Mouse (Mus musculus): Measurements from ENCODE around the gene Olfr1392. TPM values are rescaled to one million over a fixed set of nuclear protein-coding genes. Genes with fewer than 3 reads are reported as not detected.
"Not testable (repeated sequence)": the region's sequence is repeated elsewhere in the genome, so short reads cannot be mapped to it uniquely, and the experiment has no call there.

Olfr1392 gene
- not detected in 2 replicates for polyA plus RNA-seq (2012; rRNA removed)

DNA sequence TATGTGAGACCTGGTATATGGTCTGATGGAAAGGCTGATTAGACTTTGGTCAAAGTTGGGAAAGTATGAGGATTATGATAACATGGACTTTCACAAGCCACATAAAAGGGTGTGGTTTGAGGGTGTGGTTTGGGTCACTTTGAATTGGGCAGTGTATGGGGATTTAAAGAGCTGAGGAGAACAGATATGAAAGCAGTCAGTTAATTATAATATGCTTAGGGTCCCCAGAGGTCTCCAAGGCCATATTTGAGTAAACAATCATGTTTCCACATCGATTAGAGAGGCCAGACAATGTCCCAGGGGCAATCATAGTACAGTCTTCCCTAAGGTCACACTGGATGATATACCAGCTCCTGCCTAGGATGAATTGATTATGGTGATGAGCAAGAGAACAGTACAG, at the start of gene Olfr1392:
Gene Olfr1392 (plus strand): TSS at position 301 of the 400 bp plus-strand sequence.
- H3K4me3 ChIP-seq (ENCODE audit: extremely low read depth, insufficient read depth, insufficient read length); H3K36me3 ChIP-seq (ENCODE audit: control insufficient read depth, insufficient read depth, low read length); DNase-seq (ENCODE audit: low read depth in 1 of 2, low spot score in 2 of 2); H3K4me1 ChIP-seq (ENCODE audit: control insufficient read depth, insufficient read depth, insufficient read length); H3K27ac ChIP-seq (ENCODE audit: insufficient read depth, low read length); H3K27me3 ChIP-seq (ENCODE audit: control insufficient read depth, insufficient read depth, low read length): not testable (repeated sequence)
- 32% methylated on average over 1 of the region's 1 CpGs for WGBS

DNA sequence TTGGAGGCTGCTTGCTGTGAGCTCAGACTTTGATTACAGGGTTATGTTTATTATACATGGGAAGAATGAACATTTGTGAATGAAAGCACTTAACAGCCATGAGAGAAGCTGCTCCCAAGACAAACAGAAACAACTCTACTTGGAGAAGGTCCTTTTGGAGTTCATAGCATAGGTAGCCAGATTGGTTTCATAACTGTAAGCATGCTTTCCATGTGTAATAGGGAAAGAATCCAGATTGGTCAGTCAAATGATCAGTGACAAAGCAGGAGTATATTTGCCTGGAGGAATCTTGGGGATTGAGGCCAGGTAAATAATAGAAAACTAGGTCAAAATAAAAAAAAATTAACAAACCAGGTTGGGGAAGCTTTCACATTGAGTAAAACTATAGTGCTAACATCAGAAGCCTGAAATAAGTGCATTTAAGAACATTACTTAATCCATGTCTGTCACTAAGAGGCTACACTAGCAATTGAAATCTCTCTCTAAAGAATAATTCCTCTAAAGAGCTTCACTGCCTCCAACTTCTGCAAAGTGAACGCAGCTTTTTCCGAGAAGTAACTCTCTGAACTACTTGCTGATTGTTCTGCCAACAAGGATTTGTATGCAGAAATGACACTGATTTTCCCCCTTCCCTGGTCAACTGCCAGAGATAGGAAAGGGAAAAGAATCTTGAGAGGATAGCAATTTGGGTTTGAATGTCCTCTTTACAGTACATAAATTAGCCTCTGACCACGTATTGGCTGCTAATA, 49.4 kb upstream of the Olfr1392 start:
- DNase-seq (ENCODE audit: low read depth in 1 of 2, low spot score in 2 of 2), result no peak
- H3K4me1 ChIP-seq (ENCODE audit: control insufficient read depth, insufficient read depth, insufficient read length), result 0 out of 2 replicates have a peak, but pooled peaks cover 3% of the 10 kb centered on the region
- TF ChIP-seq POLR2A (IDR thresholded peaks at IDR 0.05; ENCODE audit: low read depth, low read length) (no peak), CTCF (IDR thresholded peaks at IDR 0.05; ENCODE audit: extremely low read depth, insufficient read depth, insufficient read length, insufficient replicate concordance) (no peak)
- no peak overlapping the region for H3K4me3 ChIP-seq (ENCODE audit: extremely low read depth, insufficient read depth, insufficient read length)
- H3K36me3 ChIP-seq (ENCODE audit: control insufficient read depth, insufficient read depth, low read length), result no peaks in the 10 kb centered on the region
- no peaks in the 10 kb centered on the region for H3K27me3 ChIP-seq (ENCODE audit: control insufficient read depth, insufficient read depth, low read length)
- 48% methylated on average over 3 of the region's 3 CpGs for WGBS
- H3K27ac ChIP-seq (ENCODE audit: insufficient read depth, low read length), result no peak overlapping the region

DNA sequence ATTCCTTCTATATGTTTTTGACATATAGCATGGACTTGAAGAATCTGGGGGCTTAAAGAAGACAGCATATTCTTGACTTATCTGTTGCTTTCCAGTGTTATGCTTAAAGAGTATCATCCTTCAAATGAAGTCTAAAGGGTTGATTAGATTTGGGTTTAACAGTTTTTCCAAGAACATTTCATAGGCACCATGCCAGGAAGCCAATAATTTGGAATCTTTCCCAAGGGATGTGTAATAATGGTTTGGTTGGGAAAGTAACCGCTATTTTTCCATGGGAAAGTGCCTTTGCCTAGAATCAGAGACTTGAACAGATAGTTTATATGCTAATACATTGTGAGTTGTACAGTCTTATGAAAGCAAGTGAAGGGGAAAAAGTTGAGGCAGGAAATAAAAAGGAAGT, 48.2 kb upstream of the Olfr1392 start:
- H3K4me1 ChIP-seq (ENCODE audit: control insufficient read depth, insufficient read depth, insufficient read length), result peaks cover 6% of the 10 kb centered on the region; the same call in 1 of the 2 replicates
- H3K27me3 ChIP-seq (ENCODE audit: control insufficient read depth, insufficient read depth, low read length), result no peaks in the 10 kb centered on the region
- H3K4me3 ChIP-seq (ENCODE audit: extremely low read depth, insufficient read depth, insufficient read length), result no peak overlapping the region
- no peak for DNase-seq (ENCODE audit: low read depth in 1 of 2, low spot score in 2 of 2)
- H3K36me3 ChIP-seq (ENCODE audit: control insufficient read depth, insufficient read depth, low read length), result no peaks in the 10 kb centered on the region
- H3K27ac ChIP-seq (ENCODE audit: insufficient read depth, low read length), result no peak overlapping the region; the same call in 1 of the 2 replicates
- TF ChIP-seq CTCF (IDR thresholded peaks at IDR 0.05; ENCODE audit: extremely low read depth, insufficient read depth, insufficient read length, insufficient replicate concordance) (no peak), POLR2A (IDR thresholded peaks at IDR 0.05; ENCODE audit: low read depth, low read length) (no peak)
- 91% methylated on average over 1 of the region's 1 CpGs for WGBS

DNA sequence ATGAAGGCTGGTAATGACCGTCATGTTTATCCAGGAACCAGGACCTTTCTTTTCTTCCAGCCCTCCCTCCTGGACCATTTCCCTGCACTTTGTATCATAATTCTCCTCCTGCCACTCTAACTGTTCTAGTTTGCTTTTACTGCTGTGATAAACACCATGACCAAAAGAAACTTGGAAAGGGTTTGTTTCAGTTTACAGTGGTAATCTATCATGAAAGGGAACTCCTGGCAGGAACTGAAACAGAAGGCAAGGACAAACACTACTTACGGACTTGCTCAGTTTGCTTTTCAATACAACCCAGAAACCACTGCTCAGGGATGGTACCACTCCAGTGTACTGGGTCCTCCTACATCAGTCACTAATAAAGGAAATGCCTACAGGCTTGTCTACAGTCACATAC, 47.5 kb upstream of the Olfr1392 start:
- WGBS, result 39% methylated on average over 2 of the region's 2 CpGs
- no peak for DNase-seq (ENCODE audit: low read depth in 1 of 2, low spot score in 2 of 2)
- H3K4me1 ChIP-seq (ENCODE audit: control insufficient read depth, insufficient read depth, insufficient read length), result peaks cover 9% of the 10 kb centered on the region; the same call in 1 of the 2 replicates
- no peaks in the 10 kb centered on the region for H3K36me3 ChIP-seq (ENCODE audit: control insufficient read depth, insufficient read depth, low read length)
- H3K4me3 ChIP-seq (ENCODE audit: extremely low read depth, insufficient read depth, insufficient read length), result no peak overlapping the region
- H3K27ac ChIP-seq (ENCODE audit: insufficient read depth, low read length), result peak overlapping the region; percentile 62; the same call in 1 of the 2 replicates
- H3K27me3 ChIP-seq (ENCODE audit: control insufficient read depth, insufficient read depth, low read length), result no peaks in the 10 kb centered on the region
- no peak for TF ChIP-seq POLR2A (IDR thresholded peaks at IDR 0.05; ENCODE audit: low read depth, low read length)
- TF ChIP-seq CTCF (IDR thresholded peaks at IDR 0.05; ENCODE audit: extremely low read depth, insufficient read depth, insufficient read length, insufficient replicate concordance), result no peak

DNA sequence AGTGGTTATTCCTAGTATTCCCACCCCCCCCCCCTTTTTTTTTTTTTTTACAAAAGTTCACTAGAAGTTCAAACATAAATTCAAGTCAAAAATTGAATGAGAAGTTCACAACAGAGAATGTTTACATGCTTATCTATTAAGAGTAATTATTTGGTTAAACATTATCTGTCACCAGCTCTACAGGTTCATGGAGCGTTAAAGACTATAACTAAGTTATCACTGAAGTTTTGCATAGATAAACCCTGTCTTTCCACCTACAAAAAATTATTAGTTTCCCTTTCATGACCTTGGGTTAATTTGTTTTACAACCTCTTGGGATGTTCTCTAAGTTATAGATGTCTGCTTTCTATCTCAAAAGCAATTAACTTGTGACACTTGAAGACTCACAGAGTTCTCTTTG, 44.8 kb upstream of the Olfr1392 start:
- no peak for TF ChIP-seq CTCF (IDR thresholded peaks at IDR 0.05; ENCODE audit: extremely low read depth, insufficient read depth, insufficient read length, insufficient replicate concordance)
- no peak for TF ChIP-seq POLR2A (IDR thresholded peaks at IDR 0.05; ENCODE audit: low read depth, low read length)
- peaks cover 12% of the 10 kb centered on the region for H3K4me1 ChIP-seq (ENCODE audit: control insufficient read depth, insufficient read depth, insufficient read length)
- 73% methylated on average over 1 of the region's 1 CpGs for WGBS

DNA sequence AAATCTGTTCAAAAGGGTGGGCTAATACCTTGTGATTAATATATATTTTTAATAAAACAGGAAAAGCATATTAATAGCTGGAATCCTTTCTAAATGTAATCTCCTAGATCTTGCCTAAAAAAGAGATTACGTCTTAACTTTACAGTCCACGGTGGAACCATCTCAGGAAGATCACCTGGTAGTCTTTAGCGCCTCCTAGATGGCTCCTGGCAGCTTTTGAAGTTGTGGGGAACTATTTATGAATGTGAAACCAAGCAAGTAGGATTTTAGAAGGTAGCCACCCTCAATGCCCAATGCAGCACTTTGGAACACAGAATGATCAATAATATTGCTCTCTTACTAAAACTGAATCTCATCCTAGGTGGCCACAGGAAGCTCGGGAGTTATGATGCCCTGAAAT, 44.2 kb upstream of the Olfr1392 start:
- no peak overlapping the region; the same call in 1 of the 2 replicates for H3K27ac ChIP-seq (ENCODE audit: insufficient read depth, low read length)
- H3K27me3 ChIP-seq (ENCODE audit: control insufficient read depth, insufficient read depth, low read length), result no peaks in the 10 kb centered on the region
- H3K4me3 ChIP-seq (ENCODE audit: extremely low read depth, insufficient read depth, insufficient read length), result no peak overlapping the region
- 28% methylated on average over 4 of the region's 4 CpGs for WGBS
- H3K36me3 ChIP-seq (ENCODE audit: control insufficient read depth, insufficient read depth, low read length), result no peaks in the 10 kb centered on the region
- DNase-seq (ENCODE audit: low read depth in 1 of 2, low spot score in 2 of 2), result no peak
- H3K4me1 ChIP-seq (ENCODE audit: control insufficient read depth, insufficient read depth, insufficient read length), result peaks cover 18% of the 10 kb centered on the region
- no peak for TF ChIP-seq CTCF (IDR thresholded peaks at IDR 0.05; ENCODE audit: extremely low read depth, insufficient read depth, insufficient read length, insufficient replicate concordance)
- no peak for TF ChIP-seq POLR2A (IDR thresholded peaks at IDR 0.05; ENCODE audit: low read depth, low read length)

More for the DNA sequence above, 44.8 kb upstream of the Olfr1392 start:
- Histone ChIP-seq H3K27ac (ENCODE audit: insufficient read depth, low read length) (no peak overlapping the region), H3K27me3 (ENCODE audit: control insufficient read depth, insufficient read depth, low read length) (no peaks in the 10 kb centered on the region), H3K36me3 (ENCODE audit: control insufficient read depth, insufficient read depth, low read length) (no peaks in the 10 kb centered on the region), H3K4me3 (ENCODE audit: extremely low read depth, insufficient read depth, insufficient read length) (no peak overlapping the region)
- no peak for DNase-seq (ENCODE audit: low read depth in 1 of 2, low spot score in 2 of 2)

DNA sequence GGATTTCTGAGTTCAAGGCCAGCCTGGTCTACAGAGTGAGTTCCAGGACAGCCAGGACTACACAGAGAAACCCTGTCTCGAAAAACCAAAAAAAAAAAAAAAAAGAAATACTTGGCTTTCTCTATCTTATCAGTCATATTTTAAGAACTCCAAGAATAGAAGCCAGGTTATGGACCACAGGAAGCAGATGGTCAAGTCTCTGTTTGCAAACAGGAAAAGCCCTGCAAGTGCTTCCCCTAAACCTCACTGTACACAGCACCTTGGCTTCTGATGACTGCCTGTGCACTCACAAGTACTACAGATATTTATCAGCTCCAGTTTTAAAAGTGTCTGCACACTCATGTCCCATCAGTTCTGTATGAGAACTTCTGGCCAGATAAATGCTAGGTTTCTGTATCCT, 43.6 kb upstream of the Olfr1392 start:
- no peaks in the 10 kb centered on the region for H3K27me3 ChIP-seq (ENCODE audit: control insufficient read depth, insufficient read depth, low read length)
- peaks cover 20% of the 10 kb centered on the region for H3K4me1 ChIP-seq (ENCODE audit: control insufficient read depth, insufficient read depth, insufficient read length)
- 0% methylated on average over 1 of the region's 1 CpGs for WGBS
- peak overlapping the region; percentile 20; the same call in 1 of the 2 replicates for H3K27ac ChIP-seq (ENCODE audit: insufficient read depth, low read length)
- no peak for DNase-seq (ENCODE audit: low read depth in 1 of 2, low spot score in 2 of 2)
- H3K4me3 ChIP-seq (ENCODE audit: extremely low read depth, insufficient read depth, insufficient read length), result no peak overlapping the region
- no peak for TF ChIP-seq POLR2A (IDR thresholded peaks at IDR 0.05; ENCODE audit: low read depth, low read length)
- no peak for TF ChIP-seq CTCF (IDR thresholded peaks at IDR 0.05; ENCODE audit: extremely low read depth, insufficient read depth, insufficient read length, insufficient replicate concordance)
- H3K36me3 ChIP-seq (ENCODE audit: control insufficient read depth, insufficient read depth, low read length), result no peaks in the 10 kb centered on the region

Data from spleen, adult 2 months (tissue).